Mouse (Mus musculus): ENCODE results near the gene Sept9. TPM values are rescaled to one million over a fixed set of nuclear protein-coding genes. Genes with fewer than 3 reads are reported as not detected.

The Sept9 gene
- polyA plus RNA-seq, 1 experiment from 2014 or later, result 78.9 TPM

GRCm38 (mm10) chr11:117390001-117390402 lies 190.5 kb downstream of the Sept9 start:
- Histone ChIP-seq H3K27ac (ENCODE audit: low read depth, low read length) (0 out of 2 replicates have a peak overlapping the region, but pooled peaks have one; percentile 35), H3K4me1 (ENCODE audit: control insufficient read depth, insufficient read depth, low read length) (peaks cover 34% of the 10 kb centered on the region)

GRCm38 (mm10) chr11:117390774-117391534 lies 191.5 kb downstream of the Sept9 start:
- peaks cover 23% of the 10 kb centered on the region for H3K27me3 ChIP-seq (ENCODE audit: control insufficient read depth, insufficient read depth, low read length)
- 0 out of 2 replicates have a peak overlapping the region, but pooled peaks have one; percentile 50 for H3K27ac ChIP-seq (ENCODE audit: low read depth, low read length)
- H3K4me1 ChIP-seq (ENCODE audit: control insufficient read depth, insufficient read depth, low read length), result peaks cover 35% of the 10 kb centered on the region
- H3K9me3 ChIP-seq (replicated peaks; ENCODE audit: control insufficient read depth, low read length), result no peaks in the 10 kb centered on the region
- no peak overlapping the region for H3K9ac ChIP-seq (ENCODE audit: low read depth, low read length)
- no peak overlapping the region for H3K4me3 ChIP-seq (ENCODE audit: low read depth, low read length)
- H3K4me2 ChIP-seq, result no peak overlapping the region
- ATAC-seq (replicated peaks; ENCODE audit: insufficient number of reproducible peaks, low FRiP score, low TSS enrichment), result no peak
- WGBS (ENCODE audit: insufficient replicate concordance), result 13% methylated on average over 7 of the region's 7 CpGs
- H3K36me3 ChIP-seq (ENCODE audit: control insufficient read depth, insufficient read depth, low read length), result no peaks in the 10 kb centered on the region

More at GRCm38 (mm10) chr11:117390001-117390402, 190.5 kb downstream of the Sept9 start:
- 18% methylated on average over 12 of the region's 12 CpGs for WGBS (ENCODE audit: insufficient replicate concordance)
- Histone ChIP-seq H3K9ac (ENCODE audit: low read depth, low read length) (no peak overlapping the region), H3K4me2 (peak overlapping the region; percentile 12; the same call in 1 of the 2 replicates), H3K27me3 (ENCODE audit: control insufficient read depth, insufficient read depth, low read length) (peaks cover 21% of the 10 kb centered on the region), H3K9me3 (replicated peaks; ENCODE audit: control insufficient read depth, low read length) (no peaks in the 10 kb centered on the region), H3K36me3 (ENCODE audit: control insufficient read depth, insufficient read depth, low read length) (no peaks in the 10 kb centered on the region), H3K4me3 (ENCODE audit: low read depth, low read length) (no peak overlapping the region)
- ATAC-seq (replicated peaks; ENCODE audit: insufficient number of reproducible peaks, low FRiP score, low TSS enrichment), result no peak; the same call in 1 of the 2 replicates

GRCm38 (mm10) chr11:117392251-117392650 lies 192.8 kb downstream of the Sept9 start:
- H3K36me3 ChIP-seq (ENCODE audit: control insufficient read depth, insufficient read depth, low read length), result no peaks in the 10 kb centered on the region
- H3K4me2 ChIP-seq, result no peak overlapping the region
- H3K9ac ChIP-seq (ENCODE audit: low read depth, low read length), result no peak overlapping the region
- no peak for ATAC-seq (replicated peaks; ENCODE audit: insufficient number of reproducible peaks, low FRiP score, low TSS enrichment)
- 86% methylated on average over 2 of the region's 2 CpGs for WGBS (ENCODE audit: insufficient replicate concordance)
- peaks cover 32% of the 10 kb centered on the region for H3K4me1 ChIP-seq (ENCODE audit: control insufficient read depth, insufficient read depth, low read length)
- H3K9me3 ChIP-seq (replicated peaks; ENCODE audit: control insufficient read depth, low read length), result no peaks in the 10 kb centered on the region
- no peak overlapping the region for H3K4me3 ChIP-seq (ENCODE audit: low read depth, low read length)
- no peak overlapping the region for H3K27ac ChIP-seq (ENCODE audit: low read depth, low read length)
- peaks cover 25% of the 10 kb centered on the region for H3K27me3 ChIP-seq (ENCODE audit: control insufficient read depth, insufficient read depth, low read length)

GRCm38 (mm10) chr11:117393715-117394114 lies 194.3 kb downstream of the Sept9 start:
- H3K27me3 ChIP-seq (ENCODE audit: control insufficient read depth, insufficient read depth, low read length), result peaks cover 36% of the 10 kb centered on the region
- 65% methylated on average over 4 of the region's 4 CpGs for WGBS (ENCODE audit: insufficient replicate concordance)

GRCm38 (mm10) chr11:117394230-117395137 lies 195.0 kb downstream of the Sept9 start:
- ATAC-seq (replicated peaks; ENCODE audit: insufficient number of reproducible peaks, low FRiP score, low TSS enrichment), result no peak
- no peaks in the 10 kb centered on the region for H3K36me3 ChIP-seq (ENCODE audit: control insufficient read depth, insufficient read depth, low read length)
- peaks cover 32% of the 10 kb centered on the region for H3K4me1 ChIP-seq (ENCODE audit: control insufficient read depth, insufficient read depth, low read length)
- H3K9me3 ChIP-seq (replicated peaks; ENCODE audit: control insufficient read depth, low read length), result no peaks in the 10 kb centered on the region
- H3K27ac ChIP-seq (ENCODE audit: low read depth, low read length), result no peak overlapping the region
- H3K9ac ChIP-seq (ENCODE audit: low read depth, low read length), result peak overlapping the region; percentile 22; the same call in 1 of the 2 replicates
- peak overlapping the region; percentile 65 for H3K4me2 ChIP-seq
- peak overlapping the region; percentile 30 for H3K4me3 ChIP-seq (ENCODE audit: low read depth, low read length)
- H3K27me3 ChIP-seq (ENCODE audit: control insufficient read depth, insufficient read depth, low read length), result peaks cover 37% of the 10 kb centered on the region
- WGBS (ENCODE audit: insufficient replicate concordance), result 1% methylated on average over 34 of the region's 34 CpGs

More at GRCm38 (mm10) chr11:117393715-117394114, 194.3 kb downstream of the Sept9 start:
- Histone ChIP-seq H3K9me3 (replicated peaks; ENCODE audit: control insufficient read depth, low read length) (no peaks in the 10 kb centered on the region), H3K36me3 (ENCODE audit: control insufficient read depth, insufficient read depth, low read length) (no peaks in the 10 kb centered on the region), H3K4me1 (ENCODE audit: control insufficient read depth, insufficient read depth, low read length) (peaks cover 32% of the 10 kb centered on the region), H3K4me3 (ENCODE audit: low read depth, low read length) (no peak overlapping the region), H3K4me2 (no peak overlapping the region; the same call in 1 of the 2 replicates), H3K9ac (ENCODE audit: low read depth, low read length) (no peak overlapping the region), H3K27ac (ENCODE audit: low read depth, low read length) (no peak overlapping the region)
- ATAC-seq (replicated peaks; ENCODE audit: insufficient number of reproducible peaks, low FRiP score, low TSS enrichment), result no peak

- no peaks in the 10 kb centered on the region for H3K9me3 ChIP-seq (replicated peaks; ENCODE audit: control insufficient read depth, low read length)
- H3K27me3 ChIP-seq (ENCODE audit: control insufficient read depth, insufficient read depth, low read length), result peaks cover 39% of the 10 kb centered on the region
- no peak overlapping the region for H3K4me3 ChIP-seq (ENCODE audit: low read depth, low read length)
- H3K36me3 ChIP-seq (ENCODE audit: control insufficient read depth, insufficient read depth, low read length), result no peaks in the 10 kb centered on the region
- ATAC-seq (replicated peaks; ENCODE audit: insufficient number of reproducible peaks, low FRiP score, low TSS enrichment), result no peak
- H3K4me2 ChIP-seq, result peak overlapping the region; percentile 65; the same call in 1 of the 2 replicates
- H3K4me1 ChIP-seq (ENCODE audit: control insufficient read depth, insufficient read depth, low read length), result peaks cover 26% of the 10 kb centered on the region
- no peak overlapping the region for H3K9ac ChIP-seq (ENCODE audit: low read depth, low read length)
- 7% methylated on average over 9 of the region's 9 CpGs for WGBS (ENCODE audit: insufficient replicate concordance)
- H3K27ac ChIP-seq (ENCODE audit: low read depth, low read length), result no peak overlapping the region
Observed at GRCm38 (mm10) chr11:117395228-117395627, 195.8 kb downstream of the Sept9 start.

GRCm38 (mm10) chr11:117396929-117397328 lies 197.5 kb downstream of the Sept9 start:
- Histone ChIP-seq H3K9me3 (replicated peaks; ENCODE audit: control insufficient read depth, low read length) (no peaks in the 10 kb centered on the region), H3K36me3 (ENCODE audit: control insufficient read depth, insufficient read depth, low read length) (no peaks in the 10 kb centered on the region), H3K4me2 (no peak overlapping the region), H3K27me3 (ENCODE audit: control insufficient read depth, insufficient read depth, low read length) (peaks cover 39% of the 10 kb centered on the region), H3K27ac (ENCODE audit: low read depth, low read length) (no peak overlapping the region), H3K4me1 (ENCODE audit: control insufficient read depth, insufficient read depth, low read length) (peaks cover 14% of the 10 kb centered on the region), H3K9ac (ENCODE audit: low read depth, low read length) (no peak overlapping the region), H3K4me3 (ENCODE audit: low read depth, low read length) (no peak overlapping the region)
- no peak for ATAC-seq (replicated peaks; ENCODE audit: insufficient number of reproducible peaks, low FRiP score, low TSS enrichment)
- 78% methylated on average over 3 of the region's 3 CpGs for WGBS (ENCODE audit: insufficient replicate concordance)

- Histone ChIP-seq H3K4me2 (no peak overlapping the region), H3K27me3 (ENCODE audit: control insufficient read depth, insufficient read depth, low read length) (peaks cover 39% of the 10 kb centered on the region), H3K27ac (ENCODE audit: low read depth, low read length) (no peak overlapping the region), H3K9me3 (replicated peaks; ENCODE audit: control insufficient read depth, low read length) (no peaks in the 10 kb centered on the region), H3K36me3 (ENCODE audit: control insufficient read depth, insufficient read depth, low read length) (no peaks in the 10 kb centered on the region), H3K9ac (ENCODE audit: low read depth, low read length) (no peak overlapping the region), H3K4me1 (ENCODE audit: control insufficient read depth, insufficient read depth, low read length) (peaks cover 14% of the 10 kb centered on the region), H3K4me3 (ENCODE audit: low read depth, low read length) (no peak overlapping the region)
- no peak for ATAC-seq (replicated peaks; ENCODE audit: insufficient number of reproducible peaks, low FRiP score, low TSS enrichment)
- 21% methylated on average over 4 of the region's 4 CpGs for WGBS (ENCODE audit: insufficient replicate concordance)
Observed at GRCm38 (mm10) chr11:117397755-117398154, 198.3 kb downstream of the Sept9 start.
